Mouse (Mus musculus) embryonic fibroblast, embryonic 13.5 days (primary cell): Measurements from ENCODE around the gene Pik3c2g.

Experiments
- CTCF ChIP-seq: IDR thresholded peaks from 2 replicates; pipeline ENCODE4 v1.5.1; 2011; ENCODE audit warnings: mild to moderate bottlenecking, control low read depth, low read length, moderate library complexity, borderline replicate concordance; ENCODE audit not compliant: insufficient read depth
- POLR2A ChIP-seq: IDR thresholded peaks from 2 replicates; pipeline ENCODE4 v1.6.1; 2011; ENCODE audit warnings: low read depth, mild to moderate bottlenecking, control low read depth, low read length, moderate library complexity

DNA sequence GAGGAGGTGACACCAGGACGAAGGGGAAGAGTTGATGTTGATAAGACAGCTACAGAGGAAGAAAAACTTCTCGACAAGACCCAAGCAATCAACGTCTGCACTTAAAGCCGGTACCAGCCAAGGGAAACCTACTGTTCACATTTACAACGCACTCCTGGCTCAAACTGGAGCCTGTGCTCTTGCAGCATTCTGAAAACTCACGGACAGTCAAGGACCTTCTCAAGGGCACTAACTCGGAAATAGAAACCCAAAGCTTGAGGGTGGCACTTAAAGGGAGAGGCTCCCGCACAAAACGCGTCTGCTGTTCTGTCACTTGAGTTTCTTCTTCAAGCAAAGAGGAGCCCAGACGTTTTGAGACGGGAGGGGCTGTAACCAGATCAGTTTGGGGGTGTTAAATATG lies 366.6 kb downstream of the Pik3c2g start:
- TF ChIP-seq CTCF = no peak
- no peak for TF ChIP-seq POLR2A
